Mouse (Mus musculus) left cerebral cortex, adult 2 months (tissue): Measurements from ENCODE around the gene Nlgn1. TPM values are rescaled to one million over a fixed set of nuclear protein-coding genes. Genes with fewer than 3 reads are reported as not detected.
"Not testable (repeated sequence)": the region's sequence is repeated elsewhere in the genome, so short reads cannot be mapped to it uniquely, and the experiment has no call there.

Source experiments
- DNase-seq, 2 experiments: peaks; one replicate each; pipeline ENCODE4 v3.0.0; 2021 to 2022; ENCODE audit warnings: low spot score in 2 of 2, mixed read lengths in 1 of 2; ENCODE audit errors: extremely low spot score in 1 of 2
- H3K27ac ChIP-seq: fragments of 200-600 bp; 2 replicates; pipeline ENCODE4 v1.8.1; 2022
- H3K4me3 ChIP-seq: fragments of 200-600 bp; 2 replicates; pipeline ENCODE4 v1.8.1; 2022
- CTCF ChIP-seq: fragments of 200-600 bp; IDR thresholded peaks from 2 replicates; pipeline ENCODE4 v1.8.1; 2022; ENCODE audit warnings: antibody characterized with exemption, mild to moderate bottlenecking, moderate library complexity
- intact Hi-C: fragments of 180-260 bp; cut with DNase I; formaldehyde crosslinking; loops from one replicate; pipeline ENCODE4 v1.15.1; 2025
- total RNA-seq, 2 experiments: library from RNA; stranded (reverse); gene quantifications; 2 replicates each; pipeline ENCODE4 v1.2.3; 2021

Gene Nlgn1
- total RNA-seq, 2 experiments from 2014 or later, result 108 to 114 TPM

DNA sequence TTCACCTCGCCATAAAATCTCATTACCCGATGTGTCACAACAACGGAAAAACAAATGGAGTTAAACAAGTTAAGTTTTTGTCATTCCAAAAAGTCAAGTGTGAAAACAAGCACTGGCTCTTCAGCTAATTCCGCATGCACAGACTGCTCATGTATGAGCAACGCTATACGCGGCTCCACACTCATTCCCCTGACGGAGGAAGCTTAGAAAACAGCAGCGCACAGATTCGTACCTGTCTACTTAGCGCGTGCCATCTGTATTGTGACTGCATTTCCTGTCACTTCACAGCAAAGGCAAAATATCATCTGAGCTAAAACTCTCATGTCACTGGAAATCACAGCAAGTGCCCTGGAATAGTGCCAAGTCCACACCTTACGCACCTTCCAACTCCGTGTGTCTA lies 674.3 kb downstream of the Nlgn1 start:
- TF ChIP-seq CTCF, result no peak
- H3K27ac ChIP-seq, result no peak overlapping the region
- no peak for DNase-seq
- peak overlapping the region; percentile 24; the same call in 1 of the 2 replicates for H3K4me3 ChIP-seq
- intact Hi-C loops, result loop anchor here (10.0 kb wide), 1 partner anchor 497 kb away; no protein-coding TSS in a partner anchor

DNA sequence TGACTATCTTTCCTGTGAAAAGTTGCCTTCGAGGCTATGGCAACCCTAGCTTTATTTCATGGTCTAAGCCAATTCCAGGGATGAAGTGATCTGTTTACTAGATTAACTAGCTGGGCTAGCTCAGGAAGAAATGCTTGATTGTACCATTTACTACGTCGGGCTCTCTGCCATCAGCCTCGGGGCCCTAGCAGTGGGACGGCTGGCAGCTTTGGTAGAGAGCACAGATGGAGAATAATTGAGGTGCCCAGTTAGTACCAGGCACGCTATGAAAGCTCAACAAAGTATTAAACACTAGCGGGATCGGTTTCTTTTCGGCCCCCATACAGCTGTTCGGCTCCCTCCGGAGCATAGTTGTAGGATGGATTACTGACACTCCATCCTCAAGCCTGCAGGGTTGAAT lies 675.2 kb downstream of the Nlgn1 start:
- H3K27ac ChIP-seq, result no peak overlapping the region
- intact Hi-C loops, result loop anchor here (10.0 kb wide), 1 partner anchor 498 kb away; no protein-coding TSS in a partner anchor
- no peak for DNase-seq
- TF ChIP-seq CTCF, result no peak
- H3K4me3 ChIP-seq, result no peak overlapping the region

DNA sequence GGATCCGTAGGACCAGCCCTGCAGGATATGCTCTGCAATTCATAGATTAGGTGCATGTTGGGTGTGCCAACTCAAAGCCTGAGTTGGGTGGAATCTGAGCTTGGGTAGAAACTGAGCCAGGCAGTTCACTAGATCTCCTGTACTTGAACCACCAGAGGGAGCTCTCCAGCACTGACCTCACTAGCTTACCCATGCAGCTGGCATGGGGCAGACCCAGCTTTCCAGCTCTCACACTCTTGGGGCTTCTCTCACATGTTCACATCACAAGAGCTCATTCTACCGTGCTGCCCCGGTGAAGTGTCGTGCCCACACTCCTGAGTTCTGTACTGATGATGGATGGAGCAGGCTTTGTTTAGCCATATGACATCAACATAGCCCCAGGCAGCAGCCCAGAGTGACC lies 679.2 kb downstream of the Nlgn1 start:
- no peak overlapping the region for H3K27ac ChIP-seq
- TF ChIP-seq CTCF, result peak; percentile 57
- intact Hi-C loops, result loop anchor here (5.0 to 10.0 kb wide), 2 partner anchors 349 to 502 kb away; no protein-coding TSS in a partner anchor
- H3K4me3 ChIP-seq, result no peak overlapping the region
- no peak for DNase-seq

DNA sequence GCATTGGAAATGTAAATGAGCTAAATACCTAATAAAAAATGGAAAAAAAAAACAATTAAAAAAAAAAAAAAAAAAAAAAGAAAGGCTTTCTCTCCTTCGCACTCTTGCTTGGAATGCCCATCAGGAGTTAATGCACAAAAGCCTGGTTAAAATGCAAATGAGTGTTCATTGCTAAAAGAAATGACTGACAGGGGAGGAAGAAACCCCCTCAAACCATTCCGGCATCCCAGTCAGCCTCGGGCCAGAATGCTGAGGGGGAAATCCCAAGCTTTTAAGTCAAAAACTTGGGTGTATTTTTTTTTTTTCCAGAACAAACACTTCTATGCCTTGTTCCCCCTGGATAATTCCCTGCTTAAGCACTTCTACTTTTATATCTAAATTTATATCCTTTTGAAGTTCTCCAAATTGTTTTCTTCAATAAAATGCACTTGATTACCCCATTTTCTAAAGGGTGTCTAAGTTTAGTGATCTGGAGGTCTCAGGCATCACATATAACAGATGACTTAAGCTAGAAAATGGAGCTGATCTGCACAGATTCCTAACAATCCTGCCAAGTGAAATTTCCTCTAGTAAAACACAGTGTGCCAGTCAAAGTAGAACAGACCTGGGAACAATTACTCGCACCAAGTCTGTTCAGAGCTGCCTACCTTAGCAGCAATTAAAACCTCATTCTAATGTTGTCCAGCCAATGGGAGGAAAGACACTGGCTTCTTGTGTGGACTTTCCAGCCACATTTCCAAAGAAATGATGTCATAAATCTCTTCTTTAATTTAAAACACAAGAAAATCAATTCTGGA lies 686.2 kb downstream of the Nlgn1 start:
- DNase-seq, result no peak
- Histone ChIP-seq H3K4me3 (no peak overlapping the region), H3K27ac (no peak overlapping the region)
- TF ChIP-seq CTCF, result no peak
- intact Hi-C loops, result no loop called here

DNA sequence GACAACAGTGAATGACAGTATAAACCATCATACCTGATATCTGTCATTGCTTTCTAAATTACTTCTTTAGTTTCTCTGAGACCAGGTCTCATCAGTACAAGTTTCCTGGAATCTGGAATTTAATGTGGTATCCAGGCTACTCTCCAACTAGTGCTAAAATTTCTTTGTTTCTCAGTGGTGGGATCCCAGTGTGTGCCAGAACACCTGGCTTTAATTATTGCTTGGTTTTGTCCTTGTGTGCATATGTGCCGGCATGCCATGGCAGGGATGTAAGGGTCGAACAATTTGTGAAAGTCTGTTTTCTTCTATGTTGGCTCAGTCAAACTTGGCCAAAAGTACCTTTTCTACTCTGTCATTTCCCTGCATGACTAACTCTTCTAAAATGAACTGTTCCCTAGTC lies 703.1 kb downstream of the Nlgn1 start:
- DNase-seq, result no peak
- Histone ChIP-seq H3K4me3 (no peak overlapping the region), H3K27ac (no peak overlapping the region)
- intact Hi-C loops, result no loop called here
- no peak for TF ChIP-seq CTCF

DNA sequence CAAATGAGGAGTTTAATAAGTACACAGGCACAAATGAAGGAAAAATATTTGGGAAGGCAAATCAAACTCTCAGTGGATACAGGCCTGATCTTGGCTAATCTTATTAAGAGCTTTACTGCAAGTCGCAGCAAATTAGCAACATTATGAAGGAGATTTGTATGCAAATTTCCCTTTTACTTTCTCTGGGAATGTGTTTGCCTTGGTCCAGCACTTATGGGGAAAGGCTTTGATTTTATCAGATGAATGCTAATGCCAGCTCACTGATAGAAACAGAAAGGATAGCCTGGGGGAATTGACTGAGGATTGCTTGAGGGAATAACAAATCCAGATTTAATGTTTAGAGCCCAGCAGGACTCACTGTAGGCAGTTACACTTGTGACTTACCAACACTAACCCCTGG lies 725.7 kb downstream of the Nlgn1 start:
- Histone ChIP-seq H3K4me3 (no peak overlapping the region), H3K27ac (no peak overlapping the region)
- TF ChIP-seq CTCF, result no peak
- no peak for DNase-seq
- intact Hi-C loops, result no loop called here

DNA sequence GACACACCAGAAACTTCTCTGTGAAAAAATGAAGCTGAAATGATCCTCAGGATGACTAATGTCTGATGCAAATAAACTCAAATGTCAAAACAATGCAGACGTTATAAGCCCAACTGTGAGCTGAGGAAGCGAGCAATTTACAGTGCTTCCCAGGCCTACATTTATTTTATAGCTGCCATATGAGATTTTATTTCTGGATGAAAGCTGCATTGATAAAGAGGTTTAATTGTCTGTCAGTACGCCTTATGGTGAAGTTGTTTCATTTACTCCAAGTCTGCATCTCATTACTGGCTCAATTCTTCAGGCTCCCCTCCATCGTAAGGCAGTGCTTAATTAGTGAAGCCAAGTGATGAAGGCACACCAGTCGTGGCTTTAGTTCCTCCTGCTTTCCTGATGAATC lies 734.7 kb downstream of the Nlgn1 start:
- intact Hi-C loops, result no loop called here
- no peak overlapping the region for H3K4me3 ChIP-seq
- no peak for TF ChIP-seq CTCF
- no peak for DNase-seq
- no peak overlapping the region for H3K27ac ChIP-seq

DNA sequence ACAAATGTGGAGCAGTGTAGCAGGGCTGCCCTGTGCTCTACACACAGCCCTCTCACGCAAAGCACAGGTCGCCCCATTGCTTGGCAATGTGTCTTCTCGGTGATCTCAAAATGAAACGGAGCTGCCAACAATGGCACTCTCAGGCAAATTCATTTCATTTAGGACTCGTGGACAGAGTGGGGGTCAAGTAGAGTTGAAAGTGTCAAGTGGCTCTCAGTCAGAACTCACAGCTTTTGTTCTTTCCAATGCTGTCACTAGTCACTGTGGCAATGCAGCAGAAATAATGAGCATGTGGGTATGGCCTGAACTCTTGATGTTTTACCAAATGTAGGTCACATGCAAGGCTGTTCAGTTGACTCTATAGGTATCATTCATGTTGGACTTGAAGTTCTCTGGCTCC lies 756.7 kb downstream of the Nlgn1 start:
- Histone ChIP-seq H3K4me3 (no peak overlapping the region), H3K27ac (peak overlapping the region; percentile 30; the same call in 1 of the 2 replicates)
- DNase-seq, result no peak
- intact Hi-C loops, result no loop called here
- no peak for TF ChIP-seq CTCF

DNA sequence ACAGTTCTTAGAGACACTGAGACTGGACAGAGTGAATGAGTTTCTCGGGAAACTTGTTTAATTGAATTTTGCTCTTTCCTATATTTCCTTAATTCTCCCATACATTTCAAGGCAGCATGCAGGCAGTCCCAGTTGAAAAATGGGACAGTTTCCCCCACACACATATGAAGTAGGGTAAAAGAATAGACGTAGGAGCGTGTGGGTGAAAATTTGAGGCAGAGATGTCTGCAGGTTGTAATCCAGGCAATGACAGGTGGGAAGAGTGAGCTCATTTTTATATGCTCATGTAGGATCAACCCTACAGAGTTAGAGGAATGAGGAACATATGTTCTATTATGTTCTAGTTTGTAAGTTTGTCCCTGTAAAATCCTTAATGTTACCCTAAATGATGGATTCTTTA lies 757.4 kb downstream of the Nlgn1 start:
- DNase-seq, result no peak
- no peak for TF ChIP-seq CTCF
- Histone ChIP-seq H3K4me3 (no peak overlapping the region), H3K27ac (no peak overlapping the region)
- intact Hi-C loops, result no loop called here

DNA sequence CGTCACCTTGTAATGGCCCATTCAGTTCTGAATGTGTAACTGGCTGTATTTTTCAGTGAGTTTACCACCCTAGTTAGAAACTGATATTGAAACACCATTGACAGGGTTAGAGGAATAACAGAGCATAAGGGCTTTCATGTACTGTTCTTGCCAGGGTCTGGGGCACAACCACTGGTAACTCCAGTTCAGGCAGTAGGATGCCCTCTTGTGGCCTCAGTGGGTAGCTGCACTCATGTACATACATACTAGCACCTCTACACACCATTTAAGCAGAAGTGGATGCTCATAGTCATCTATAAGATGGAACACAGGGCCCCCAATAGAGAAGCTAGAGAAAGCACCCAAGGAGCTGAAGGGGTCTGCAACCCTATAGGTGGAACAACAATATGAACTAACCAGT lies 773.7 kb downstream of the Nlgn1 start:
- DNase-seq, intact Hi-C loops, H3K4me3 ChIP-seq, H3K27ac ChIP-seq: not testable (repeated sequence)
- TF ChIP-seq CTCF, result peak; percentile 17

DNA sequence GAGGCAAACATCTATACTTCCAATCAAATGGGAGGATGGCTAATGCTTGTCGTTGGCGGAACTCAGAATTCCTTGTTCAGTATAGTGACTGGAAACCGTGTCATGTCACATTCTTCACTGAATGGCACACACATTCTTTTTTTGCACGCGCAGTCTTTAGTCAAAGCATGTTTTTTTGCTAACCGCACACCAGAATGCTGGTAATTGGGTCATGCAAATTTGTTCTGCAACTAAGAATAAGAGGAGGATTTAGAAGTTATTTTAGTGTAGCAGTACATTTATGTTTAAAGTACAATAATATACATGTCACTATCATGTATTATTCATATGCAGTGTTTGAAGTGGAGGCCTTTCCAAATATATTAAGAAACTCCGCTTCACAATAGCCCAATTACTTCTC lies 783.2 kb downstream of the Nlgn1 start:
- intact Hi-C loops, DNase-seq, H3K27ac ChIP-seq, H3K4me3 ChIP-seq: not testable (repeated sequence)

DNA sequence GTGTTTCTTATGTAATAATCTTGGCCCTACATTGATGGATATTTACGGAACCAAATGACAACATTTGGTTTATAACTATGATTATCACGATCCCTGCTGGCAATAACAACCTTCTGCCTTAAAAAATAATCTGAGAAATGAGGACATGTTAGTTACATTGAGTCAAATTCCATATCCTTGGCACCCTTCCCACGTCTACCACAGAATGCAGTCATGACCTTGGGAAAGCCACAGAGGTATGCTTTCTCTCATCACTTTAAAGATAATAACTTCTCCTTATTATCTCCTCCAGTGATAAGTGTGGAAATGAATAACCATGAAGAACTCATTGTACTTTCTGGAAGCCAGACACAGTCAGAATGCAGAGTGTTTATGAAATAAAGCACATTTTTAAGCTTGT lies 808.0 kb downstream of the Nlgn1 start:
- H3K27ac ChIP-seq, result peak overlapping the region; percentile 5; the same call in 1 of the 2 replicates
- DNase-seq, intact Hi-C loops, H3K4me3 ChIP-seq: not testable (repeated sequence)

DNA sequence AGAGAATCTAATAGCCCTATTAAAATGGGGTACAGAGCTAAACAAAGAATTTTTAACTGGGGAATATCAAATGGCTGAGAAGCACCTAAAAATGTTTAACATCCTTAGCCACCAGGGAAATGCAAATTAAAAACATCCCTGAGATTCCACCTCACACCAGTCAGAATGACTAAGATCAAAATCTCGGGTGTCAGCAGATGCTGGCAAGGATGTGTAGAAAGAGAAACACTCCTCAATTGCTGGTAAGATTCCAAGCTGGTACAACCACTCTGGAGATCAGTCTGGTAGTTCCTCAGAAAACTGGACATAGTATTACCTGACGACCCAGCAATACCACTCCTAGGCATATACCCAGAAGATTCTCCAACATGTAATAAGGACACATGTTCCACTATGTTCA lies 869.2 kb downstream of the Nlgn1 start:
- no peak for DNase-seq
- intact Hi-C loops, result no loop called here
- H3K27ac ChIP-seq, result no peak overlapping the region
- no peak for TF ChIP-seq CTCF
- no peak overlapping the region for H3K4me3 ChIP-seq
